Mouse (Mus musculus): ENCODE data around the gene Gm21750.
"Not testable (repeated sequence)": the region's sequence is repeated elsewhere in the genome, so short reads cannot be mapped to it uniquely, and the experiment has no call there.

Gm21750 gene

DNA sequence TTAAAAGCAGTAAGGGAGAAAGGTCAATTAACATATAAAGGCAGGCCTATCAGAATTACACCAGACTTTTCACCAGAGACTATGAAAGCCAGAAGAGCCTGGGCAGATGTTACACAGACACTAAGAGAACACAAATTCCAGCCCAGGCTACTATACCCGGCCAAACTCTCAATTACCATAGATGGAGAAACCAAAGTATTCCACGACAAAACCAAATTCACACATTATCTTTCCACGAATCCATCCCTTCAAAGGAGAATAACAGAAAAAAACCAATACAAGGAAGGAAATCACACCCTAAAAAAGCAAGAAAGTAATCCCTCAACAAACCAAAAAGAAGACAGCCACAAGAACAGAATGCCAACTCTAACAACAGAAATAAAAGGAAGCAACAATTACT is at the start of gene Gm21750:
Gene Gm21750 (plus strand): TSS at position 301 of the 400 bp plus-strand sequence.
- not testable (repeated sequence) for DNase-seq (ENCODE audit: low spot score in 2 of 2)

DNA sequence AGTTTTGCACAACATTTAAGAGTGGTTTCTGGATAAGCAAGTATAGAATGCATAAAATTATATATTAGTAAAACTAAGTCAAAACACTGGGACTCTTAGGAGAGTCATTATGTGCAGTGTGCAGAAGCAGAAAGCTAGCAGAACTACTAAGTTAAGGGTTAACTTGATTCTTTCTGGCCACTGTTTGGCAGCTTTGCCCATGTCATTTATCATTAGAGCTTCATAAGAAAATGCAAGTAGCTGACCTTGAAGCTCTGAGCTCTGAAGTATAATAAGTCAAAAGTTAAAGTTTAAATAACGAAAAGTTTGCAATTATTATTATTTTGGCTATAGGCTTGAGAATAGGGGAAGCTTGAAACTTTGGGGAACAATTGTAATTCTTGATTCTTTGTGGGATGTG is 46.1 kb upstream of the Gm21750 start:
- not testable (repeated sequence) for DNase-seq (ENCODE audit: low spot score in 2 of 2)

DNA sequence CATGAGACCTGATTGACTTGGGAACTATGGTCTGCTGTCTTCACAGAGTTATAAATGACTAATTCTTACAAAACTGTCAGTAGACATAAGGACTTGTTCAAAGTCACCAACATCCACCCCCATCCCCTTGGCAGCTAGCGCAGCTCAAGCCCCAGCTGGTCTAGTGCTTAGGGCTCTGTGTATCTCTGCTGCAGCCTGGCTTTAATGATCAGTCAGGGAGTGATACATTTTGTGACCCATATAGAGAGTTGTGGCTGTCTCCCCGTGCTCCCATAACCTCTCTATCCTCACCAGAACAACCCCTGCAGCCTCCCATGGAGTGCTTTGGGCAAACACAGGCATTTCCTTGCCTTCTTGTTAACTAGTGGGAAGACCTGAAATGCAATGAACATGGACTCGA is 40.1 kb upstream of the Gm21750 start:
- DNase-seq (ENCODE audit: low spot score in 2 of 2), result no peak

DNA sequence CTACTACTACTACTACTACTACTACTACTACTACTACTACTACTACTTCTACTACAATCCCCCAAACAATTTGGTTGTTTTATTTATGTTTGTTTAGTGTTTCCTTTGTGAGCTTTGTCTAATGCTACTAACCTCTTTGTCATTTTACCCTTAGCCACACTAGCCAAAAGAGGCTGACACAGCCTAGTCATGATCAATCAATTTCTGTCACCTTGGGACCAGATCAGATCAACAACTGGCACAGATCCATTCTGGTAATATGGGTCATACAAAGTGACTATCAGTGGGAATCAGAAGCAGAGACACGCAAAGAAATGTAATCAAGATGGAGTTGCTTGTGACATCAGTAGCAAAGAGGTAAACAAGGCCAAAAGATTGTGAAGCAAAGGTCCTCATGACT is 38.0 kb upstream of the Gm21750 start:
- DNase-seq (ENCODE audit: low spot score in 2 of 2), result no peak

DNA sequence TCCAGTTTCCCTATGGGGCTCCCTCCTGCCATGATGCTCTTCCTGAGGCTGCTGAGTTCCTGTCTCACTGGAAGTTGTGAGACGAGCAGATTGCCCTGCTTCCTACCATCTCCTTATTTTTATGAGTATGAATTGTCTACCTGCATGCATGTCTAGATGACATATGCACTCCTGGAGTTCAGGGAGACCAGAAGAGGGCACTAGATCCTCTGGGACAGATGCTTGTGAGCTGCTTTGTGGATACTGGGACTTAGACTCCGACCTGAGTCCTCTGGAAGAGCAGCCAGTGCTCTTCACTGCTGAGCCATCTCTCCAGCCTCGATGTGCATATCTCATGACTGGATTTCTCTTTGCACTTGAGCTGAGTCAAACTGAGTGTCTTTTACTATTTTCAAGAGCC is 35.6 kb upstream of the Gm21750 start:
- no peak for DNase-seq (ENCODE audit: low spot score in 2 of 2)

DNA sequence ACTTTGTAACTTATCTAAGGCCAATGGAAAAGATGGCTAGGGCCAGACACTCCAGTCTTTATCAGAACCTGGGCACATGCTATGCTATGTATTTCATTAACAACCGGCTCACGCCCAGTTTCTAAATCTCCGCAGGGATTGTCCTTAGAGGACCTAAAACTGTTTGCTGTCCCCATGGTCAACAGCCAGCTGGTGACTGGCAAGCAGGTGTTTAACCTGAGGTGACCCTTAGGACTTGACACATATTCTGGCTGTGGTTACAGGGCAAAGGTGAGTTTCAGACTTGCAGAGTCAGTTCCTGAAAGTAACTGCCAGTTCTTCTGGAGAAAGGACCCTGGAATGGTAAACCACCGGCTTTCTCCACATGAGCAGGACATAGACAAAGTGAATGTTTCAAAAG is 29.5 kb upstream of the Gm21750 start:
- DNase-seq (ENCODE audit: low spot score in 2 of 2), result no peak

DNA sequence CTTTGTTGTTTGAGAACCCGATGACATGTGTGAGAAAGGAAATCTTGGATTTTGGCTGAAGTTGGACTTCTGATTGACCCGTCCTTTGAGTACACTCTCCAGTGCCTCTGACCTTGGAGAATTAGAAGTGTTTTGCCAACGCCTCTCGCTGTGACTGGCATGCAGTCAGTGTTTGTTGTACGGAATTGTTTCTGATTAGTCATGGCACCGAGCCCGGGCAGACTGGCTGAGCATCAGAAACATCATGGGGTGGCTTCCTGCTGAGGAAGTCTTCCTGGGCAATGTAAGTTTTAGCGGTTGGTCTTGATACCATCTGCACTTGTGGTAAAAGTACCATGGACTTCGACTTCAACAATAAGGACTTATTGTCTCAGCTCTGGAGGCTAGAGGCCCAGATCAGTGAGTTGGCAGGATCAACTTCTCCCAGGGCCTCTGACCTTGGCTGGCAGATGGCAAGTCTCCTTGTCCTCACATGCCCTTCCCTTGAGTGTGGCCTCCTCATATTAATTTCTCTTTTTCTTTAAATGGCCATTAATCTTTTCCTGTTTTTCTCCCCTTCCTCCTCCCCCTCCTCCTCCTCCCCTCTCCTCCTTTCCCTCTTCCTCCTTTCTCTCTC is 28.3 kb upstream of the Gm21750 start:
- no peak for DNase-seq (ENCODE audit: low spot score in 2 of 2)

DNA sequence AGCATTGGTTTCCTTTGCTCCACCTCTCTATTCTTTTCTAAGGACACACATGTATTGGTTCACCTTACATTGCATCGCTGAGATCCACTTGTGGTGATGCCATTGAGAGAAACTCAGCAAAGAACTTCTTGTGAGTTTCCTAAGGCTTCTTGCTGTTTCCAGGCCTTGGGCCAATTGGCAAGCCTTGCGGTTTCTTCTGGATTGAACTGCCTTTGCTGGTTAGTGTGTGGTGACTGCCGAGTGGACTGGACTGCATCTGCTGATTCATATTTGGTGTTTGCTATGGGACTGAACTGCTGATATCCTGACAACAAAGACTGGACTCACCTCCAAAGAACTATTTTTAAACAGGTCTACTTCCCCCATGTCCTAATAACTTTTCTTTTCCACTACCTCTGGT is 26.7 kb upstream of the Gm21750 start:
- DNase-seq (ENCODE audit: low spot score in 2 of 2), result no peak

DNA sequence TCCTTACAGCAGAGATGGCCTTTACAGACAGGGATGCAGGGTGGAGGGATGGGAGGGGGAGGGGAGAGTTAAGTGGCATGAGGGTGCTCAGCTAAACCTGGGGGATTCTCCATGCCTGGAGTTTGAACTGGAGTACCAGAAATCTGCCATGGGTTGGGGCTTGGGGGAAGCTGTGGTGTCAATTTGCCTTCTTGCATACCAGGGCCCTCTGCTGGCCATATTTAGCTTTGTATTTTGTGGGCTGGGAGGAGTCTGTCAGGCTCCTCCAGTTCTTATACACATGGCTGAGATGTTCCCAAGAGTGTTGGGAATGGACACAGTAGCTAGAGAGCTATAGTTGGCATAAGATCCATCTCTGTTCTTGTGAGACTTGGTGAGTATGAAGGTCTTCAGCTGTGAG is 23.6 kb upstream of the Gm21750 start:
- DNase-seq (ENCODE audit: low spot score in 2 of 2), result no peak

DNA sequence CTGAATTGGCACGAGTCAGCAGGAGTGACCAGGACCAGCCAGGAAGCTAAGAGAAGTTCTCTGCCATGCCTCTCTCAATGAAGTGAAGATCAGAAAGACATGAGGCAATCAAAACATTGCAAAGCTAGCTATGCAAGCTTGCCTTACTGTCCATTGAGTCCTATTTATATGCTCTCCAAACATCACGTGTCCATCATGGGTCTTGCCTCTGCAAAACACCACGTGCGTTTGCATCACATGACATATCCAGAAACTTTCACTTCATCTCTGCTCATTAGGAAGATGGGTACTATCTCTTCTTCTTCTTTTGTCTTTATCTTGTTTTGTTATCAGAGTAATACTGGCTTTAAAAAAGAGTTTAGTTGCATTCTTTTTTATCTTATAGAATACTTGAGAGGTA is 10.8 kb upstream of the Gm21750 start:
- DNase-seq (ENCODE audit: low spot score in 2 of 2), result no peak

DNA sequence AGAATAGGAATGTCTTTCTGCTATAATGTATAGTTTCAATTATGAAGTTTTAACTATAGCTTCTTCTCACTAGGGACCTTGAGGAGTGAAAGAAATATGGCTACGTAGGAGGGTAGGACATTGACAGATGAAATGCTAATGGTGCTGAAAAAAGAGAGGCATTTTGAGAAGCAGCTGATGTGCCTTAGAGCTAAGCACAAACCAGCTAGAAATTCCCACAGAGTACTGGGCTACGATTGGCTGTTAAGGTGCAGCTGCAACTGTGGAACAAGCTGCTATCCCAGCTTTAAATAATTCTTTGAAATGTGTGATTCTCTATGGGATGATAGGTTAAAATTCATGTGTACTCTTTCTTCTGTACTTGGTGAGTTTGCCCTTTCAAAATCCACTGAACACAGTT is 9.1 kb downstream of the Gm21750 start:
- DNase-seq (ENCODE audit: low spot score in 2 of 2), result no peak

DNA sequence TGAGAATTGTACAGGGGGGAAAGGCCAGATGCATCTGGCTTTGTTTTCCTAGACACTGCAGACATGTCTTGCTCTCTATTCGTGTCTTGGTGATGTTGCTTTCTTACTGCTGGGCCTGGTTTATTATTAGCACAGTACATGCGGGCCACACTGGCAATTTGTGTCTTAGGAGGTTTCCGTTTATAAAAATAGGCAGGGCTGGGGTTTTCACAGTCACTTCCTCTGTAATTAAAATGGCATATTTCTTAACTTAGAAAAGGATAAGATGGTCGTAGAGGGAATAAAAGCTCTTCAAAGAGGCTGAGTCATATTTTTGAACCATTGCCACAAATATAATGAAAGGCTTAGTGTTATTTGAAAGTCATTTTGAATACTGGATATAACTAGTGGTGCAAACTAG is 26.7 kb downstream of the Gm21750 start:
- DNase-seq (ENCODE audit: low spot score in 2 of 2), result no peak

DNA sequence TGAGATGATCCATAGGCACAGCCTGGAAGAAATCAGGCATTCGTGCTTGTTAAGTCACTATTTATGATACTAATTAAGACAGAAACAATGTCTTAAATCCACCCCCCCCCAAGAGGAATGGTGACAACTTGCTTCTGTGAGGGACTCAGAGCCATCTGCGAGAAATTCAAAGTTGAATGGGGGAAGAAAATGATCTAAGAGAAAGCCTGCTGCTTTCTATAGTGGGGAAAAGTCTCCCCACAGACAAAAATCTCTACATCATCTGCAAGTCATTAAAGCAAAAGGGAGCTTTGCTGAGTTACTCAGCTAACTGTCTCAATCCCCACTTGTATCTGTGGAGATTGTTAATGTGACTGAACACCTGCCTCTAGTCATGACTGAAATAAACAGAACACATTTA is 27.4 kb downstream of the Gm21750 start:
- no peak for DNase-seq (ENCODE audit: low spot score in 2 of 2)

DNA sequence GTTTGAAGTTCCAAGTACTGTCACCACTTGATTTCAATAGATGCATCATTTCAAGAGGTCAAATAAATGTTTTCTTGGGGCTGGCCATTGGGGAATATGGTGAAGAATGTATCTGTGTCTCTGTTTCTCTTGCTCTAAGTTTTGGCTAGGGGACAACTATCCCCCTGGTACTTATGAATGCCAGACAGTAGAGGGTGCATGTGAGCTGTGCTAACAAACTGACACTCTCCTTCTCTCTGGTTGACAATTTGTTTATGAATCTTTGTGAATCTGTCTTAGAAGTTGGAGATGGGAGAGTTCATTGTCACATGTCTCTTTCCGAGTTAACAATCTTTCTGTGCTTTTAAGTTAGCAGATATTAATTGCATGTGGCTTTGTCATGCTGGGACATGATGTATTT is 39.2 kb downstream of the Gm21750 start:
- no peak for DNase-seq (ENCODE audit: low spot score in 2 of 2)

DNA sequence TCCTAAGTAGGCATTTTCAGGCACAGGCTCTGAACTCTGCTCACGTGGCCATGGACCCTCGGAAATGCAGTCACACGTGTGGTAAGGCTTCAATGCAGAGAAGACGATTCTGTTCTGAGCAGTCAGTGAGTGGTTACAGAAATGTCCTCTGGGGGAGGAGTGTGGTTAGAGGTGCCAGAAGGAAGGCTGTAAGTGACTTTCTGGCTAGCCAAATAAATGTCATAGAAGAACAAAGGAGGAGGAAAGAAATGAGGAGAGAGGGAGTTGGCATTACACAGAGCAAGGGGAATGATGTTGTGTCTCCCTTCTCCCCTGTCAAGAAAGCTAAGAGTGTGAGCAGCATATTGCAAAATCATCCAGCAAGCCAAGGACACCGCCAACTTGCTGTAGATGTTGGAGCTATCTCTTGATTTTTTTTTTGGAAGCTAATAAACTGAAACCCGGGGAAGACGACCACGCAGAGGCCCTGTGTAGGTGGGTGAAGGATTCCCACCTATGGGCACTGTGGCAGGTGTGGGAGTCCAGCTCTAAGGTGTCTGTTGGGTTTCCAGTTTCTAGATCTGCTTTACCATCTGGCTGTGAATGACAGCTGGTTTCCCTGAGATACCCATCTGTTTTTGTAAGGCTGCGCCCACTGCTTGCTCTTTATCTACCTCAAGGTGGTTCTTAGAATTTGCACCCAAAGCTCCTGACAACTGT is 48.5 kb downstream of the Gm21750 start:
- DNase-seq (ENCODE audit: low spot score in 2 of 2), result no peak

Measured in urinary bladder, adult 18-20 months (tissue).